Mouse (Mus musculus): Measurements from ENCODE around the gene Mrpl50. TPM values are rescaled to one million over a fixed set of nuclear protein-coding genes. Genes with fewer than 3 reads are reported as not detected.

Gene Mrpl50
- 28.5 TPM for polyA plus RNA-seq (2017; shearing (Covaris generic))

GRCm38 (mm10) chr4:49520572-49521340 lies at the start of gene Mrpl50, which contains the start of gene Zfp189:
Gene Mrpl50 (minus strand): TSS chr4:49521093.
Gene Zfp189 (plus strand): TSS chr4:49521176.

GRCm38 (mm10) chr4:49549383-49549782 lies 28.5 kb upstream of the Mrpl50 start, which contains the start of gene Aldob:
Gene Aldob (minus strand): TSS chr4:49549546.

GRCm38 (mm10) chr4:49506386-49506785 lies 14.5 kb downstream of the Mrpl50 start, which contains the start of gene Baat:
Gene Baat (minus strand): TSS chr4:49506557.

GRCm38 (mm10) chr4:49473435-49474100 lies 47.3 kb downstream of the Mrpl50 start, which contains the start of gene Acnat1:
Gene Acnat1 (minus strand): TSS chr4:49473912.

Other genes starting within 250 kb of the Mrpl50 start
- not detected for gene Acnat2, start 112.9 kb downstream of the Mrpl50 start, polyA plus RNA-seq (2017; shearing (Covaris generic))
- not detected for gene Acnat1, start 47.2 kb downstream of the Mrpl50 start, polyA plus RNA-seq (2017; shearing (Covaris generic))
- gene Baat, start 14.5 kb downstream of the Mrpl50 start, polyA plus RNA-seq (2017; shearing (Covaris generic)): not detected
- gene Zfp189, start 83 bp upstream of the Mrpl50 start, polyA plus RNA-seq (2017; shearing (Covaris generic)): 4.4 TPM
- gene Aldob, start 28.5 kb upstream of the Mrpl50 start, polyA plus RNA-seq (2017; shearing (Covaris generic)): not detected
- not detected for gene Tmem246, start 76.8 kb upstream of the Mrpl50 start, polyA plus RNA-seq (2017; shearing (Covaris generic))
- 70.8 TPM for gene Rnf20, start 110.9 kb upstream of the Mrpl50 start, polyA plus RNA-seq (2017; shearing (Covaris generic))
- 0.12 TPM for gene Ppp3r2, start 160.9 kb upstream of the Mrpl50 start, polyA plus RNA-seq (2017; shearing (Covaris generic))

All from CD4-positive, CD25-positive, alpha-beta regulatory T cell, adult 9 weeks (primary cell).